Mouse (Mus musculus) hindbrain, embryonic 10.5 days (tissue): ENCODE results near the gene Gprc5c. TPM values are rescaled to one million over a fixed set of nuclear protein-coding genes. Genes with fewer than 3 reads are reported as not detected.
"Not testable (repeated sequence)": the region's sequence is repeated elsewhere in the genome, so short reads cannot be mapped to it uniquely, and the experiment has no call there.

Experiments used
- DNase-seq: peaks from one replicate; pipeline ENCODE4 v3.0.0-alpha.2; 2017; ENCODE audit warnings: low spot score
- H3K27ac ChIP-seq: fragments of 300-500 bp; sonication (generic); 2 replicates; pipeline ENCODE4 v1.5.1; 2016; ENCODE audit warnings: mild to moderate bottlenecking, moderate library complexity
- H3K27me3 ChIP-seq: fragments of 300-500 bp; sonication (generic); 2 replicates; pipeline ENCODE4 v1.6.1; 2016; ENCODE audit warnings: mild to moderate bottlenecking; ENCODE audit not compliant: poor library complexity, insufficient read depth, severe bottlenecking
- H3K36me3 ChIP-seq: fragments of 300-500 bp; sonication (generic); 2 replicates; pipeline ENCODE4 v1.6.1; 2016; ENCODE audit warnings: mild to moderate bottlenecking, moderate library complexity
- H3K4me1 ChIP-seq: fragments of 300-500 bp; sonication (generic); replicated peaks from 2 replicates; pipeline ENCODE4 v1.6.1; 2016; ENCODE audit warnings: mild to moderate bottlenecking
- H3K4me3 ChIP-seq: fragments of 300-500 bp; sonication (generic); 2 replicates; pipeline ENCODE4 v1.5.1; 2016; ENCODE audit warnings: mild to moderate bottlenecking, moderate library complexity
- H3K9me3 ChIP-seq: fragments of 300-500 bp; sonication (generic); 2 replicates; pipeline ENCODE4 v1.6.1; 2016; ENCODE audit warnings: mild to moderate bottlenecking, moderate library complexity
- WGBS: fragments of 180-500 bp; shearing (Covaris S2); methylation state at CpG from one replicate; pipeline ENCODE4 v1.1.7; 2016; 5-methylcytosine and 5-hydroxymethylcytosine counted together
- polyA plus RNA-seq: library from polyadenylated mRNA; unstranded; fragments of >200 nt; fragmentation: Nextera tagmentation; extraction: Ambion mirVana; gene quantifications from 2 replicates; pipeline ENCODE4 v1.2.1, GENCODE M21; 2016

Gene Gprc5c
- polyA plus RNA-seq, 1 experiment from 2014 or later = 31.5 TPM

- peaks cover 3% of the 10 kb centered on the region for H3K27me3 ChIP-seq
- WGBS = 87% methylated on average over 4 of the region's 4 CpGs
- H3K36me3 ChIP-seq = no peaks in the 10 kb centered on the region
- no peak overlapping the region for H3K27ac ChIP-seq
- H3K9me3 ChIP-seq = no peaks in the 10 kb centered on the region
- no peaks in the 10 kb centered on the region for H3K4me1 ChIP-seq
- DNase-seq = no peak
- H3K4me3 ChIP-seq = no peak overlapping the region
These were observed 52.3 kb downstream of the Gprc5c start for GRCm38 (mm10) chr11:114903224-114903623.

DNA sequence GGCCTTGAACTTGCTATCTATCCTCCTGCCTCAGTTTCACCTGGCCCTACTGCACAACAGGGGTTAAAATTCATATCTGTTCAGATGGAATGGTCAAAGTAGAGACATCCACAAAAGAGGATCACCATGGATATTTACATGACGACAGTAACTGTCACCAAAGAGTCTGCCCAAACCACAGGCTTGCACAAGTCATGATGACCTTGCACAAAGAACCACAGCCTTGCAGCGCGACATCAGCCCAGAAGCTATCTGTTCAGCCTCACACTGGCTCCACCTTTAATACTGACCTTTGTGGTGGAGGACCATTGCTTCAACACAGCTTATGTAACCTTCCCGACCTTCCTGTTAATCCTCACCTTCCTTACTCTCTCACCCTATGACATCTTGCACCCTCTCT is 56.6 kb downstream of the Gprc5c start:
- Histone ChIP-seq H3K27ac (no peak overlapping the region), H3K4me1 (no peaks in the 10 kb centered on the region), H3K9me3 (no peaks in the 10 kb centered on the region), H3K36me3 (no peaks in the 10 kb centered on the region), H3K27me3 (no peaks in the 10 kb centered on the region; the same call in none of the 2 replicates), H3K4me3 (no peak overlapping the region)
- WGBS = 79% methylated on average over 4 of the region's 4 CpGs
- DNase-seq = no peak

DNA sequence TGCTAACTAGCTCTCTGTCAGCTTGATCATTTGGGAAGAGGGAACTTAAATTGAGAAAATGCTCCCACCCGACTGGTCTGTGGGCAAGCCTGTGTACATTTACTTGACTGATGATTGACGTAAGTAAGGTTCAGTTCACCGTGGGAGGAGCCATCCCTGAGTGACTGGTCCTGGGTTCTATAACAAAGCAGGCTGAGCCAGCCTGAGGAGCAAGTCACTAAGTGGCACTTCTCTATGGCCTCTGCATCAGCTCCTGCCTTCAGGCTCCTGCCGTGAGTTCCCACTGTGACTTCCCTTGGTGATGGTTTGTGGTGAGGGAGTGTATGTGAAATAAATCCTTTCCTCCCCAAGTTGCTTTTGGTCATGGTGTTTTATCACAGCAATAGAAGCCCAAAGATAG is 57.1 kb downstream of the Gprc5c start:
- no peak overlapping the region for H3K27ac ChIP-seq
- WGBS = 65% methylated on average over 4 of the region's 4 CpGs
- no peak for DNase-seq
- no peaks in the 10 kb centered on the region for H3K4me1 ChIP-seq
- H3K36me3 ChIP-seq = no peaks in the 10 kb centered on the region
- H3K27me3 ChIP-seq = no peaks in the 10 kb centered on the region; the same call in none of the 2 replicates
- no peaks in the 10 kb centered on the region for H3K9me3 ChIP-seq
- no peak overlapping the region for H3K4me3 ChIP-seq

DNA sequence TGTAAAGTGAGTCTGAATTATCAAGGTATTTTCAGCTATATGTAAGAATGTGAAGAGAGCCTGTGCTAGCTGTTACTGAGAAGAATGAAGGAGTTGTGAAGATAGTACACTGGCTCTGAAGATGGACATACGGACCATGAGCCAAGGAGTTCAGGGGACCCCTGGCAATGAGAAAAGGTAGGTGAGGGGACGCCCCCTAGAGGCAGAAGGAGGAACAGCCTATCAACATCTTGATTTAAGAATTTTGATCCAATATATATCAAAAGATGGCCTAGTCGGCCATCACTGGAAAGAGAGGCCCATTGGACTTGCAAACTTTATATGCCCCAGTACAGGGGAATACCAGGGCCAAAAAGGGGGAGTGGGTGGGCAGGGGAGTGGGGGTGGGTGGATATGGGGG is 58.6 kb downstream of the Gprc5c start:
- H3K4me1 ChIP-seq, H3K27me3 ChIP-seq, H3K36me3 ChIP-seq, H3K4me3 ChIP-seq, H3K9me3 ChIP-seq, H3K27ac ChIP-seq: not testable (repeated sequence)
- DNase-seq = peak; percentile 12
- 51% methylated on average over 3 of the region's 3 CpGs for WGBS

- 19% methylated on average over 9 of the region's 9 CpGs for WGBS
These were observed 61.9 kb downstream of the Gprc5c start for GRCm38 (mm10) chr11:114912847-114913246.

DNA sequence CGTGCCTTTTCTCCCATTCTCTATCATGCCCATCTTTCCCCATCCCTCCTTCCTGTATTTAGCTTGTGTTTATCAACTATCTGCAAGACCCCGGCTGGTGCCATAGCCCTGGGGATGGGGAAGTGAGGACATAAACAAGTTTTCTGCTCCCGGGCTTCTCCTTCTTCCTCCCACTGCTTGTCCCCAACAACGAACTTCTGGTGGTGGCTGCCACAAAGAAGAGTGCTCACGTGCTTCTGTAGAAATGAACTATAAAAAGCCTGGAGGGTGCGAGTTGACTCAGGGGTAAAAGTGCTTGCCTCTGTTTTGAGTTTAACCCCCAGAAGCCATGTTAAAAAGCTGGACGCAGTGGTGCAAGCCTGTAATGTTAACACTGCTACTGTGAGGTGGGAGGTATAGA is 64.0 kb downstream of the Gprc5c start:
- WGBS = 67% methylated on average over 7 of the region's 7 CpGs
- H3K27ac ChIP-seq = no peak overlapping the region
- no peak for DNase-seq
- no peaks in the 10 kb centered on the region for H3K36me3 ChIP-seq
- peaks cover 9% of the 10 kb centered on the region; the same call in 1 of the 2 replicates for H3K27me3 ChIP-seq
- H3K9me3 ChIP-seq = no peaks in the 10 kb centered on the region
- no peak overlapping the region for H3K4me3 ChIP-seq
- H3K4me1 ChIP-seq = no peaks in the 10 kb centered on the region

More at GRCm38 (mm10) chr11:114912847-114913246, 61.9 kb downstream of the Gprc5c start:
- no peak overlapping the region for H3K4me3 ChIP-seq
- peak; percentile 85 for DNase-seq
- no peaks in the 10 kb centered on the region for H3K9me3 ChIP-seq
- H3K36me3 ChIP-seq = no peaks in the 10 kb centered on the region
- H3K4me1 ChIP-seq = no peaks in the 10 kb centered on the region
- H3K27ac ChIP-seq = no peak overlapping the region
- peaks cover 9% of the 10 kb centered on the region; the same call in 1 of the 2 replicates for H3K27me3 ChIP-seq

DNA sequence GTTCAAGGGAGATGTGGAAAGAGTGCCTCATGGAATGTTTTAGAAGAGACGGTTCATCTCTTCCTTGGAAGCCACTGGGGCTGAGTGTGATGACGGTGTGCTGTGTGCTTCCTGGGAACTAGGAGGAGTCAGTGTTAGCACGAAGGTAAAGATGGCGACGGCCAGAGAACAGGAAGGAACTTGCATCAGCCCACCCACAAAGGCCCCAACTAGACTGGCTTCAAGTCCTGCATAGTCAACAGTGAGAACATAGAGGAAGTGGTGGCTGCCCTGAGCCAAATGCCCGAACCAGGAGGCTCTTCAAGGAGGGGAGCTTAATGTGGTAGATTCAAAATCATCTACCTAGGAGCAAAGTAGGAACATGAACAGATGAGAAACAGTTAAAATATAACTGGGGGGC is 66.2 kb downstream of the Gprc5c start:
- 88% methylated on average over 6 of the region's 6 CpGs for WGBS
- H3K27ac ChIP-seq = no peak overlapping the region
- H3K36me3 ChIP-seq = no peaks in the 10 kb centered on the region

More for the DNA sequence above, 66.2 kb downstream of the Gprc5c start:
- peaks cover 9% of the 10 kb centered on the region; the same call in 1 of the 2 replicates for H3K27me3 ChIP-seq
- H3K4me3 ChIP-seq = no peak overlapping the region
- no peak for DNase-seq
- no peaks in the 10 kb centered on the region for H3K9me3 ChIP-seq
- no peaks in the 10 kb centered on the region for H3K4me1 ChIP-seq

Other genes starting within 250 kb of the Gprc5c start
- gene Rpl38, start 182.6 kb upstream of the Gprc5c start, polyA plus RNA-seq = 959 and 1,042 TPM in 2 replicates
- 15.6 and 15.9 TPM in 2 replicates for gene Ttyh2, start 175.7 kb upstream of the Gprc5c start, polyA plus RNA-seq
- gene Dnaic2, start 123.7 kb upstream of the Gprc5c start, polyA plus RNA-seq = 4.0 and 6.3 TPM in 2 replicates
- 1.1 and 3.8 TPM in 2 replicates for gene Kif19a, start 85.8 kb upstream of the Gprc5c start, polyA plus RNA-seq
- 50.8 and 60.0 TPM in 2 replicates for gene Btbd17, start 55.2 kb upstream of the Gprc5c start, polyA plus RNA-seq
- gene Gpr142, start 52.2 kb upstream of the Gprc5c start, polyA plus RNA-seq = 0.37 and 0.77 TPM in 2 replicates
- gene Cd300a, start 38.9 kb downstream of the Gprc5c start, polyA plus RNA-seq = 0.81 and 1.0 TPM in 2 replicates
- 0.05 and 0.06 TPM in 2 replicates for gene Cd300lb, start 83.2 kb downstream of the Gprc5c start, polyA plus RNA-seq
- not detected in 2 replicates for gene Cd300c, start 118.0 kb downstream of the Gprc5c start, polyA plus RNA-seq
- 0.08 TPM in 1 of 2 replicates, not detected in the other for gene Cd300ld, start 138.8 kb downstream of the Gprc5c start, polyA plus RNA-seq
- gene Cd300c2, start 150.7 kb downstream of the Gprc5c start, polyA plus RNA-seq = 0.76 and 1.1 TPM in 2 replicates
- gene Cd300ld2, start 165.0 kb downstream of the Gprc5c start, polyA plus RNA-seq = not detected in 2 replicates
- not detected in 2 replicates for gene Cd300ld4, start 175.9 kb downstream of the Gprc5c start, polyA plus RNA-seq
- not detected in 2 replicates for gene Cd300ld5, start 186.6 kb downstream of the Gprc5c start, polyA plus RNA-seq
- not detected in 2 replicates for gene Cd300ld3, start 197.3 kb downstream of the Gprc5c start, polyA plus RNA-seq
- gene Cd300e, start 211.0 kb downstream of the Gprc5c start, polyA plus RNA-seq = not detected in 2 replicates
- gene Rab37, start 240.3 kb downstream of the Gprc5c start, polyA plus RNA-seq = 0.44 and 1.4 TPM in 2 replicates